Mouse (Mus musculus) stomach, embryonic 14.5 days (tissue): ENCODE measurements around the gene Nppc. TPM values are rescaled to one million over a fixed set of nuclear protein-coding genes. Genes with fewer than 3 reads are reported as not detected.

Experiments
- ATAC-seq: fragments of 200-750 bp; cut with Nextera tagmentation; 2 replicates; pipeline ENCODE4 v1.8.0; 2017; ENCODE audit warnings: low read depth, moderate TSS enrichment; ENCODE audit not compliant: insufficient number of reproducible peaks, insufficient read depth, low FRiP score
- H3K27ac ChIP-seq: fragments of 300-500 bp; sonication (generic); 2 replicates; pipeline ENCODE4 v1.5.1; 2014; ENCODE audit warnings: mild to moderate bottlenecking, low read length, moderate library complexity, mixed read lengths
- H3K27me3 ChIP-seq: fragments of 300-500 bp; sonication (generic); 2 replicates; pipeline ENCODE4 v1.6.1; 2014; ENCODE audit warnings: low read length, control low read depth, mixed read lengths; ENCODE audit not compliant: control insufficient read depth, insufficient read depth
- H3K36me3 ChIP-seq: fragments of 300-500 bp; sonication (generic); 2 replicates; pipeline ENCODE4 v1.6.1; 2014; ENCODE audit warnings: mild to moderate bottlenecking, control low read depth, low read length, moderate library complexity, mixed read lengths; ENCODE audit not compliant: control insufficient read depth, insufficient read depth
- H3K4me1 ChIP-seq: fragments of 300-500 bp; sonication (generic); 2 replicates; pipeline ENCODE4 v1.6.1; 2014; ENCODE audit warnings: low read length, control low read depth, mixed read lengths; ENCODE audit not compliant: control insufficient read depth, insufficient read depth
- H3K4me2 ChIP-seq: fragments of 300-500 bp; sonication (generic); replicated peaks from 2 replicates; pipeline ENCODE4 v1.6.1; 2014; ENCODE audit warnings: low read depth, low read length, control low read depth
- H3K4me3 ChIP-seq: fragments of 300-500 bp; sonication (generic); 2 replicates; pipeline ENCODE4 v1.5.1; 2014; ENCODE audit warnings: low read depth, low read length, control low read depth
- H3K9ac ChIP-seq: fragments of 300-500 bp; sonication (generic); replicated peaks from 2 replicates; pipeline ENCODE4 v1.6.1; 2014; ENCODE audit warnings: low read depth, mild to moderate bottlenecking, control low read depth, low read length, moderate library complexity, mixed read lengths
- H3K9me3 ChIP-seq: fragments of 300-500 bp; sonication (generic); 2 replicates; pipeline ENCODE4 v1.6.1; 2016; ENCODE audit warnings: low read depth, low read length, control low read depth; ENCODE audit not compliant: control insufficient read depth
- WGBS: fragments of 180-500 bp; shearing (Covaris S2); extraction: QIAGEN DNeasy Blood & Tissue Kit; methylation state at CpG from one replicate; pipeline ENCODE4 v1.1.7; 2014; 5-methylcytosine and 5-hydroxymethylcytosine counted together
- polyA plus RNA-seq: library from polyadenylated mRNA; unstranded; fragments of >200 nt; fragmentation: Nextera tagmentation; extraction: Ambion mirVana; gene quantifications from 2 replicates; pipeline ENCODE4 v1.2.1, GENCODE M21; 2014

Nppc gene
- polyA plus RNA-seq, 1 experiment from 2014 or later: 1.2 TPM

DNA sequence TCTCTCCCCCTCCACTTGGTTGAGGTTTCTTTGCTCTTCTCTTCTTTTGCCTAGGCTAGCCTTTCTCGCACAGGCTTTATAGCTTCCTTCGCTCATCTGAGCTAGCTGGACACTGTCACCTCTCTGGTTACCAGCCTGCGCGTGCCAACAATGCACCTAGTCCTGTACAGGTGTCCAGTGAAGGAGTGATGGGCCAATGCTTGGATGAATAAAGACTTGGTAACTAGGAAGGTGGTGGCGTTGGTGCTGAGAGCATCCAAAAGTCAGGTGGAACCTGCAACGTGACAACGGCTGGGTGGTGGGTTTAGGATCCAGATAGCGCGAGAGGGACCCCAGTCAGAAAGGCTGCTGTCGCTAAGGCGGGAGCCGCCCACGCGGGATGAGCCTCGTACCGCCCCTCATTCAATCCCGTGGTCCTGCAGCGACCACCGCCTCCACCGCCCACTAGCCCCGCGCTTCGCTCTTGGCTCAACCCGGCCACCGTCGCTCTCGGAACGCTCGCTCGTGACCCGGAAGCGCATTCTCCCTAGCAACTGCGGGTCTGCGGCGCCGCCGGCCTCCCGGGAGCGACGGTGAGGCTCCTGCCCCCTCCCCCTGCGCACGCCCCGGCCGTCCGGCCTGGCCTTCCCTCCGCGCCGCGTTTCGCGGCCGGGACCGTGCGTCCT, 33.1 kb upstream of the Nppc start, which contains the start of gene Dis3l2:
TSS of gene Dis3l2 (plus strand) at position 509 of the 665 bp plus-strand sequence.
- peak within 1 kb of the TSS; percentile 90 for H3K27ac ChIP-seq
- peak within 1 kb of the TSS; percentile 75 for H3K4me3 ChIP-seq
- no peaks in the 10 kb centered on the region for H3K36me3 ChIP-seq
- H3K9ac ChIP-seq: peak within 1 kb of the TSS; percentile 84
- peaks cover 2% of the 10 kb centered on the region; the same call in 1 of the 2 replicates for H3K4me1 ChIP-seq
- no peaks in the 10 kb centered on the region for H3K27me3 ChIP-seq
- no peaks in the 10 kb centered on the region for H3K9me3 ChIP-seq
- ATAC-seq: peak; percentile 92
- 2% methylated on average over 52 of the region's 54 CpGs for WGBS
- peak within 1 kb of the TSS; percentile 73 for H3K4me2 ChIP-seq

GRCm38 (mm10) chr1:86700367-86700766, 30.0 kb upstream of the Nppc start:
- Histone ChIP-seq H3K27ac (no peak overlapping the region), H3K4me3 (no peak overlapping the region), H3K36me3 (no peaks in the 10 kb centered on the region), H3K4me1 (peaks cover 2% of the 10 kb centered on the region; the same call in 1 of the 2 replicates), H3K9ac (no peak overlapping the region), H3K27me3 (no peaks in the 10 kb centered on the region), H3K4me2 (no peak overlapping the region), H3K9me3 (no peaks in the 10 kb centered on the region)
- no peak for ATAC-seq
- WGBS: 49% methylated on average over 7 of the region's 7 CpGs

- Histone ChIP-seq H3K36me3 (no peaks in the 10 kb centered on the region), H3K9ac (no peak overlapping the region), H3K9me3 (no peaks in the 10 kb centered on the region), H3K4me3 (no peak overlapping the region), H3K27me3 (no peaks in the 10 kb centered on the region), H3K27ac (no peak overlapping the region), H3K4me2 (no peak overlapping the region), H3K4me1 (0 out of 2 replicates have a peak, but pooled peaks cover under 1% of the 10 kb centered on the region)
- no peak for ATAC-seq
- 68% methylated on average over 11 of the region's 11 CpGs for WGBS
Measured at GRCm38 (mm10) chr1:86699346-86700136, 29.2 kb upstream of the Nppc start.

GRCm38 (mm10) chr1:86698721-86699120, 28.4 kb upstream of the Nppc start:
- no peak for ATAC-seq
- H3K4me3 ChIP-seq: no peak overlapping the region
- no peaks in the 10 kb centered on the region for H3K27me3 ChIP-seq
- H3K9me3 ChIP-seq: no peaks in the 10 kb centered on the region
- 20% methylated on average over 2 of the region's 2 CpGs for WGBS
- no peak overlapping the region for H3K4me2 ChIP-seq
- H3K27ac ChIP-seq: no peak overlapping the region
- H3K9ac ChIP-seq: no peak overlapping the region
- no peaks in the 10 kb centered on the region for H3K4me1 ChIP-seq
- no peaks in the 10 kb centered on the region for H3K36me3 ChIP-seq

DNA sequence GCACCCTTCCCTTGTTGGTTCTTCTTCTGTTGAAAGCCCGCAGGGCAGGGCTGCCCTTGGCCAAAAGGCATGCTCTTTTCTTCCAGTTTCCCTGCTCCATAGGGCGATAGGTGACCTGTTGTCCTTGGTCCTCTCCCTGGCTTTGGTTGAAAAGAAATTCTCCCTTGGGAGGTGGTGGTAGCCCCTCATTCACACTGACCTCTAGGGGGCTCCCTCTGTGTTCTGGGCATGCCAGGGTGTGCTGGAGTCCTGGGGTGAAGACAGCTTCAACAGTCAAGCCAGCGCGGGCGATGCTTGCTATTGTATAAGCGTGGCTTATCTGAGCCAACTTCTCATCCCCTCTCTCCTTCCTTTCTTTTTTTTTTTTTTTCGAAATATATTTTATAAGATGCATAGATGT, 26.6 kb upstream of the Nppc start:
- Histone ChIP-seq H3K27ac (no peak overlapping the region), H3K9ac (no peak overlapping the region), H3K4me3 (no peak overlapping the region), H3K27me3 (no peaks in the 10 kb centered on the region), H3K4me2 (no peak overlapping the region), H3K36me3 (no peaks in the 10 kb centered on the region), H3K9me3 (no peaks in the 10 kb centered on the region), H3K4me1 (no peaks in the 10 kb centered on the region)
- 51% methylated on average over 7 of the region's 7 CpGs for WGBS
- ATAC-seq: no peak

DNA sequence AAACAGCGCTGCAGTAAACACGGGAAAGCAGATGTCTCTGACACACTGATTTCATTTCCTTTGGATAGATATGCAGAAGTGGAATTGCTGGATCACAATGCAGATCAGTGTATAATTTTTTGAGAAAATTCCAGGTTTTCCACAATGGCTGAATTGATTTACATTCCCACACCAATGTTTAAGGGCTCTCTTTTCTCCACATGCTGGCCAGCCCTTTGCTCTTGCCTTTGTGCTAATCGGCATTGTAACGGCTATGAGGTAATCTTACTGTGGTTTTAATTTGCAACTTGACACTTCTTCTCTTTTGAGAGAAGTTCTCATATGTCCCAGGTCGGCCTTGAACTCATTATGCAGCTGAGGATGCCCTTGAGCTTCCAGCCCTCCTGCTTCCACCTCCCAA, 20.7 kb upstream of the Nppc start:
- Histone ChIP-seq H3K27ac (no peak overlapping the region), H3K27me3 (no peaks in the 10 kb centered on the region), H3K9ac (no peak overlapping the region), H3K4me3 (no peak overlapping the region), H3K4me2 (no peak overlapping the region), H3K4me1 (no peaks in the 10 kb centered on the region), H3K36me3 (no peaks in the 10 kb centered on the region), H3K9me3 (no peaks in the 10 kb centered on the region)
- WGBS: 73% methylated on average over 5 of the region's 5 CpGs
- ATAC-seq: no peak

- no peaks in the 10 kb centered on the region for H3K27me3 ChIP-seq
- H3K36me3 ChIP-seq: no peaks in the 10 kb centered on the region
- ATAC-seq: no peak
- no peaks in the 10 kb centered on the region for H3K9me3 ChIP-seq
- no peak overlapping the region for H3K9ac ChIP-seq
- H3K27ac ChIP-seq: no peak overlapping the region
- H3K4me2 ChIP-seq: no peak overlapping the region
- H3K4me3 ChIP-seq: no peak overlapping the region
- 86% methylated on average over 4 of the region's 4 CpGs for WGBS
- H3K4me1 ChIP-seq: no peaks in the 10 kb centered on the region
Measured at GRCm38 (mm10) chr1:86687236-86687635, 16.9 kb upstream of the Nppc start.

DNA sequence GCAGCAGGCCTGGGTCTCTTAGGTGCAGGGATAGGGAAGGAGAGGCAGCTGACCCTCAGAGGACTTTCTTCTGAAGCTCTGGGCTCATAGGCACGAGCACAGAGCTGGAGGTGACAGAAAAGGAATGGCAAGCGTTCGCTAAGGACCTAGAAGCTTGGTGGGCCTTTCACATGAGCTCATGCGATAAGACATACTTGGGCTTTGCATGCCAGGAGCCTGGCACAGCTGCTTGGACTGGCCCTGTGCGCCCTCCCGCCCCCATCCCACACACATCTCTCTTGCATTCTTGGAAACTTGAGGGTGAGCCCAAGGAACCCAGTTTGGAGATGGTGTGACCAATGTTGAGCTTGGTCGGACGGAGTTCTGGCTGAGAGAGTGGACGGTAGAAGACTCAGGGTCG, 8.3 kb upstream of the Nppc start:
- no peaks in the 10 kb centered on the region for H3K27me3 ChIP-seq
- H3K4me1 ChIP-seq: peaks cover 4% of the 10 kb centered on the region; the same call in 1 of the 2 replicates
- WGBS: 83% methylated on average over 10 of the region's 10 CpGs
- ATAC-seq: no peak
- no peaks in the 10 kb centered on the region for H3K36me3 ChIP-seq
- H3K4me2 ChIP-seq: no peak overlapping the region
- H3K9me3 ChIP-seq: no peaks in the 10 kb centered on the region
- no peak overlapping the region for H3K4me3 ChIP-seq
- H3K27ac ChIP-seq: no peak overlapping the region
- no peak overlapping the region for H3K9ac ChIP-seq
